Mouse (Mus musculus) mesoderm, embryonic 11.5 days (tissue): Measurements from ENCODE around the gene Lrp11.
A peak's percentile ranks its signal among the peaks of the same experiment; 100 is the strongest.
"Not testable (repeated sequence)": the region's sequence is repeated elsewhere in the genome, so short reads cannot be mapped to it uniquely, and the experiment has no call there.

ENCODE experiments used
- DNase-seq: peaks from one replicate; pipeline ENCODE4 v3.0.0-alpha.2; 2012; ENCODE audit warnings: low read depth, low spot score

The Lrp11 gene

GRCm38 (mm10) chr10:7589592-7590233, at the start of gene Lrp11:
Gene Lrp11, plus strand, starts transcription at chr10:7589800.
- peak; percentile 90 for DNase-seq

GRCm38 (mm10) chr10:7578002-7578401, 11.6 kb upstream of the Lrp11 start:
- DNase-seq = no peak

- no peak for DNase-seq
Measured at GRCm38 (mm10) chr10:7581401-7581800, 8.2 kb upstream of the Lrp11 start.

DNA sequence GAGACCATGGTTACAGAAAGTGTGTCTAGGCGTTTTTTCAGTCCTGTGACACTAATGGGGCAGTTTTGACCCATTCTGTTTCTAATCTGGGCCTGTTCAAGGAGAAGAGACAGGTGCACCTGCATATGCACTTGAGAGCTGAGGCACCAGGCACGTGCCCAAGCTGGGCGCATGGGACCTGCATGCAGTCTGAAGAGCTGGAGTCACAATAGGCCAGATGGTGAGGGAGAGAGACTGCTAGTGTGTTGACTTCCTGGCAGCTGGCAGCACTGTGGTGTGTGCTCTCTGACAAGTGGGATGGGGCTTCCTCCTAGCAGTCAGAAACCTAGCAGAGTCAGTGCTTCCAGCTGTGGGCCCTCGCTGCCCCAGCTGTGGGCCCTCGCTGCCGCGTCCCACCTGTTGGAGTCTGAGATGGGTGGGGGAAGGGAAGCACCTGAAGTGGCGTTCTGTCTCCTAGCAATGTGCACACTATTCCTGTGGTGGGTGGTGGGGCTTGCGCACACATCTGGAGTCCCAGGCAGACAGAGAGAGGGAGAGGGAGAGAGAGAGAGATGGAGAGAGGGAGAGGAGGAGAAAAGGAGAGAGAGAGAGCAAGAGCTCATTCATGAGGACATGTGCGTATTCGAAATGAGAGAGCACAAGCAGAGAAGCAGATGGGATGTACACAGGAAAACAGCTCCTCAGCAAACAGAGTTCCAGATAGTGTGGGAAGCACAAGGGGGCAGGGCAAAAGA, 7.3 kb upstream of the Lrp11 start:
- no peak for DNase-seq

DNA sequence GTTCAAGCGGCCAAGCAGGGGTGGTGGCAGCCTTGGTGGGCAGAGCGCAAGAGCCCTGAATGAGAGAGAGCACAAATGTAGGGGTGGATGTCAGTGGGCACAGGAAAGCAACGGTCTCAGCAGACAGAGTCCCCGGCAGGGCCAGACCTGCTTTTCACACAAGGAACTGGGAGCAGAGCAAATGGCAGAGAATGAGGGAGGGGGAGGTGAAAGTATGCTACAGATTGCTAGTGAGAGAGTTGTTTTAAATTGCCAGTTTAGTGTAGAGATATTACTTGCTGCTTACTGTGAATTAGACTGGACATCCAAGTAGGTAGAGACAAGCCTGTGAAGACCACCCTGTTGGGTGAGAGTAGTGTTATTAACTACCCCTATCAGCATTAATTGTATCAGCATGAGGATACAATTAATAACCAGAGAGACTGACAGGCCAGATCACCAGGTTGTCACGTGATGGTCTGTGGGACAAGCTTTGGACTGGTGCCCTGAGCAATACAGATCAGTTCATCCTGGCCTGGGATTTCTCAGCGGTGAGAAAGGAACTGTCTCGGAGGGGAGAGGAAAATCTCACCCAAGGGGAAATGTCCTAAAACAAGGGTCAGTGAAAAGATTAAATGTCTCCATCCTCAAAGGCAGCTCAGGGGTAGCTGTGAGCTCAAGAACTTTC, 6.6 kb upstream of the Lrp11 start:
- DNase-seq = no peak

- DNase-seq = no peak
Measured at GRCm38 (mm10) chr10:7586771-7587170, 2.8 kb upstream of the Lrp11 start.

- no peak for DNase-seq
Measured at GRCm38 (mm10) chr10:7590234-7590689, 662 bp downstream of the Lrp11 start.

DNA sequence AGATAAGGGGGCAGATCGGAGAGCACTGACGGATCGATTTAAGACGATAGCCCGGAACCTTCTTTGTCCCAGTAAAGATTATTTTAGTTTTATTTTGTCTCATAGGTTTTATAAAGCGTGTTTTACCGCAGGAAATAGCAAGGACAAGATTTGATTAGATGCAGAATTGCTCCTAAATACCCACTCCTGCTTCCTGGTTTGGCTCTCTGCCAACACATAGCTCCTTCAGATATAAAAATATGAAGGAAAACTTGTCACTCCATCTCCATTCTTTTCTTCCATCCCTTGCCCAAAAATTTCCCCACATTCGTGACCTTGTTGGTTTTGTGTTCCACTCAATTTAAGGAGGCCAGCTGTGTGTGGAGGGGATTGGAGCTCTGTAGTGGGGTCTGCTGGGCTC, 1.2 kb downstream of the Lrp11 start:
- DNase-seq = no peak

- no peak for DNase-seq
Measured at GRCm38 (mm10) chr10:7594797-7595196, 5.2 kb downstream of the Lrp11 start.

DNA sequence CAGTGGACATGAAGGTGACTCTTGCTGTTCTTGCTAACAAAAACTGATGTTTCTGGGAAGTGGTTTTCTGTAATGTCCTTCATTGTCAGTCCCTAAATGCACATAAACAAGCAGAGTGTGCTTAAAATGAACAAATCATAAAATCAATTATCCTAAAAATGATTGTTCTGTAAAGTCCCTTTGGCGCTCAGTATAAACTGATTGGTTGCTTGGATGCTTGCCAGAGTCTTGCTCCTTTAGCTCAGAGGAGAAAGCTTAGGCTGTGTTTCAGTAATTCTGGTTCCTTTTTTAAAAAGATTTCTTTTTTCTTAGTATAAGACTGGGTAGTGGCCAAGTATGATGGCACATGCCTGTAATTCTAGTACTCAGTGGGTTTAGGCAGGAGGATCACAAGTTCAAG, 6.7 kb downstream of the Lrp11 start:
- DNase-seq = no peak

DNA sequence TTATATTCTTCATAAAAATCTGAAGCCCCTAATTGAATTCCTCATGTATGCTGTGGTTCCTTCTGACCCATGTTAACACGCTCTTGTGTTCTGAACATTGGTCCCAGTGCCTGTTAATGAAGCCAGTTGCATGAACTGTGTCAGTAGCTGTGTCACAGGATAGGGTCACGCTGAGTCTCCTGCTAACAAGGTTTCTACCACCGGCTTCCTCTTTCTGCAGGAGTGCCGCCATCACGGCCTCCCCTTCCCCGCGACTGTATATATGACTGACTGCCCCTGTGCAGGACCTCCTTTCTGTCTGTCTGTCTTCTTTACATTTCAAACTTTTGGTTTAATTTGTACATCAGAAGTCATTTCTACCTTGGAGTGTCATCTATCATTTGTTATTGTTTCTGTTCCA, 8.6 kb downstream of the Lrp11 start:
- no peak for DNase-seq

DNA sequence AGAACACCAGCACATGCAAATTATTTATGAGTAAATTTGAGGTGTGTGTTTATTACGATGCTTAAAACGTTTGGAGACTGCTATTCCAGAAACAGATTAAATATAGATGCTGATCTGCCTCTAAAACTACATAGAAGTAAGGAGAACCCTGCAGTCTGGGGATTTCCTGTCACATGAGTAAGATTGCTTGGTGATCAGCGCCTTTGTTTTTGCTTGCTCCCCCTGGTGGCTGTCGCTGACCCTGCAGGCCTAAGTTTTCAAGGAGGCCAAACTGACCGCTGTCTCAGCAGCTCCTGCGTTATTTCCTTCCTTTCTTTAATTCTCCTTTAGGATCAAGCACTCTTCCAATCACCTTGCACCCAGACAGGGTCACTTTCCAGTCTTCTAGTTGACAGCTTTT, 11.0 kb downstream of the Lrp11 start:
- peak; percentile 79 for DNase-seq

DNA sequence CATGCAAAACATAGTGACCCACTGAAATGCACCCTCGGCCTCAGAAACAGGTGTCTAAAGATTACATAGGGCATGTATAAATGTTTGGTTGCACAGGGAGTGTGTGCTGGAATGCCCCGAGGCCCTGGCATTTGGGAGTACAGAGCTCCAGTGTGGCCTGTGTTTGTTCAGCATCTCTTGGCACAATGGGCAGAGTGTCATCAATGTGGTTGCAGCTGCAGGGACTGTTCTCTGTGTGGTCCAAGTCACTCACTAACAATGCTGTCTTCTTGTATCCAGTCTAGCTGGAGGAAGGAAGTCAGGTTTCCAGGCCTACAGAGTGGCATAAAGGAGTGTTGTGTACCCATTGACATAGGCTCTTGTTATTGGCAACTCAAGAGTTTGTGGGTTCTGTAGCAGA, 15.6 kb downstream of the Lrp11 start:
- no peak for DNase-seq

DNA sequence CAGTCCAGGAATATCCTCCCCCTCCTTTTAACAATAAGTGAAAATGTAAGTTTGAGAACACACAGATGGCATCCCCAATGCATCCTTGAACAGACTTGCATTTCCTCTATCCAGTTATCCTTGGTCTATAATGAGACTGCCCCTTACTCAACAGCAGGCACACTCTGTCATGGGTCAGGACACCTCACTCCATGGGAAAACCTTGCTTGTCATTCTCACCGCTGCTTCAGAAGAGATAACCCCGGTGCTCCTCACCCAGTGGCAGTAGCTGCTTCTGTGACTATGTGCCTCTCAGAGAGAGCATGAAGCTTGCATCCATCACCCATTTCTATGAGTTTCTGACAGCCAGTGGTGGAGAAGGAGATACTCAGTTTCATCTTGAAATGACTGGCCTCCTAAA, 16.8 kb downstream of the Lrp11 start:
- no peak for DNase-seq

DNA sequence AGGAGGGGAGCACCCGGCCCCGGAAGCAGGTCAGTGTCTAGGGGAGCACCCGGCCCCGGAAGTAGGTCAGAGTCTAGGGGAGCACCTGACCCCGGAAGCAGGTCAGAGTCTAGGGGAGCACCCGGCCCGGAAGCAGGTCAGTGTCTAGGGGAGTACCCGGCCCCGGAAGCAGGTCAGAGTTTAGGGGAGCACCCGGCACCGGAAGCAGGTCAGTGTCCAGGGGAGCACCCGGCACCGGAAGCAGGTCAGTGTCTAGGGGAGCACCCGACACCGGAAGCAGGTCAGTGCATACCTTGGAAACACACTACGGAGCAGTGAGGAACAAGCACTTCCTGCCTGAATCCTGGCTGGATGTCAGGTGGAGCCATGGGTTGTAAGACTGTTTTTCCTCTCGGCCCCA, 19.0 kb downstream of the Lrp11 start:
- no peak for DNase-seq

DNA sequence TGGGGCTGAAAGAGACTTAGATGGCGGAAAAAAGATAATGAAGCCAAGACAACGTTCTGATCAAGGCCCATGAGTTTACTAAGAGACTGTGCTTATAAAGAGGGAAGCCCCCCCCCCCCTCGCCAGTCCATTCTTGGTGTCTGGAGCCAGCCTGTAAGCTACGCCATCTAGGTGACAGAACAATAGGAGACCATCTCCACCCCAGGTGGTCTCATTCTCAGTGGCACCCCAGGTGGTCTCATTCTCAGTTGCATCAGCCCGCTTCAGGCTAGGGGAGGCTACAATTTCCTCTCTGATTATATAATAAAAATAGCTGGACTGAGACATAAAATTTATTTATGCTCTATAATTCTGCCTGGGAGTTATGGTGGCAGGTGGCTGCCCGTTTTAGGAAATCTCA, 22.0 kb downstream of the Lrp11 start:
- no peak for DNase-seq

DNA sequence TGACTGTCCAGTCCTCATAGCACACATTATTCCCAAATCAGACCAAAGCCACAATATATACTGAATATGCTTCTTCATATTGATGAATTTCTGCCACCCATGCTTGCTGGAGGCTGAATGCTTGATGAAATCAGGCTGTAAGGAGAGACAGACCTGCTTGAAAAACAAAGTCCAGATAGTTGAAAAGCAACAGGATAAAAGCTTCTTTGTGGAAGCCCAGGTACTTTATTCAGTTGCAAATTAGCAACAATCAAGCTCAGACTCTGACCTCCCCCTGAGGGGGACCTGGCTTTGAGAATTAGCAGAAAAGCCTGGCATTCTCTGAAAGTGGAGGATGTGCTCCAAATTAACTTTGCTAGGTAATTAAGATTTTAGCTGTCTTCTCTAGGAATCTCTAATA, 22.6 kb downstream of the Lrp11 start:
- not testable (repeated sequence) for DNase-seq

DNA sequence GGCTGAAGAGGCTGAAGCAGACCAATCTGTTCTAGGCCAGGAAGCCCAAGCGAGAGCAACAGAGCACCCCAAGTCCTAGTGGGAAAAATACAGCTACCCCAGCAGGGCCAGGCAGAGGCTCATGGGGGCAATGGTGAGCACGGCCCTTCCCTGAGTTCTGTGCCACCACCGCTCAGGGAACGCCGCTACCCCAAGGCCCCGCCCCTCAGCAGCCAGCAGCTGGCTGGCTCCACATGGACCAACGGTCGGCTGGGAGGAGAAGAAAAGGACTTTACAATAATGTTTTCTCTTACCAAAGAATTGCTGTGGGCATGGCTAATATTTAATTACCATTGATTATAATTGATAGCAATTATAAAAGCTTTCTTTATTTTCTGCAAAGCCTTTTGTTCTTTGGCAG, 25.2 kb downstream of the Lrp11 start:
- no peak for DNase-seq

DNA sequence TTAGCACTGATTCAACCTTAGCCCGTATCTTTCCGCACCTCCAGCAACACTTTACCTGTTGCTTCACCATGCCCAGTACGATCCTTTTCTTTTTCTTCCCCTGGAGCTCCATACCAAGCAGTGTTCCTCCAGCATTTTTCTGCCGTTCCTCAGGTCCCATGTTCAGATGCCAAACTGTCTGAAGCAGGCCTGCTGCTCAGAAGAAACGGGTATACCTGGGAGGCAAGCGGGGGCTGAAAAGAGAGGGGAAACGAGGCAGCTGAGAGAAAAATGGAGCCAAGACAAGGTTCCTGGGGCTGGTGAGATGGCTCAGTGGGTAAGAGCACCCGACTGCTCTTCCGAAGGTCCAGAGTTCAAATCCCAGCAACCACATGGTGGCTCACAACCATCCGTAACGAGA, 27.5 kb downstream of the Lrp11 start:
- DNase-seq = not testable (repeated sequence)

GRCm38 (mm10) chr10:7617556-7617955, 28.0 kb downstream of the Lrp11 start:
- DNase-seq = not testable (repeated sequence)

- no peak for DNase-seq
Measured at GRCm38 (mm10) chr10:7619821-7620241, 30.2 kb downstream of the Lrp11 start.

DNA sequence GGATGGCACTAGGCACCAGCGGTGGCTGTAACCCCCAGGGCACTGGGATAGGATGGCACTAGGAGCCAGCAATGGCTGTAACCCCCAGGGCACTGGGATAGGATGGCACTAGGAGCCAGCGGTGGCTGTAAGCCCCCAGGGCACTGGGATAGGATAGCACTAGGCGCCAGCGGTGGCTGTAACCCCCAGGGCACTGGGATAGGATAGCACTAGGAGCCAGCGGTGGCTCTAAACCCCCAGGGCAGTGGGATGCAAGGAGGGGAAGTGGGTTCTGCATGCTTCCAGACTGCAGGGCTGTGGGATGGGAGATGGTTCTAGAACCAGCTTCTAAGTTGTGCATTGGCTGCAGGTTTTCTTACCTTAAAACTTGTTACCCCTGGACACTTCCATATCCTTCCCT, 31.1 kb downstream of the Lrp11 start:
- DNase-seq = no peak

- no peak for DNase-seq
Measured at GRCm38 (mm10) chr10:7622378-7622777, 32.8 kb downstream of the Lrp11 start.
